Mouse (Mus musculus): ENCODE data around the gene P2ry6.

- TF ChIP-seq POLR2A (IDR thresholded peaks at IDR 0.05; ENCODE audit: borderline replicate concordance, control insufficient read depth, low read depth, low read length) (no peak), CTCF (IDR thresholded peaks at IDR 0.05; ENCODE audit: control insufficient read depth, insufficient read depth, low read length) (no peak)
Measured at GRCm38 (mm10) chr7:100950031-100950430, 24.4 kb downstream of the P2ry6 start.
